Mouse (Mus musculus): Measurements from ENCODE around the gene Cyyr1. TPM values are rescaled to one million over a fixed set of nuclear protein-coding genes. Genes with fewer than 3 reads are reported as not detected.

Gene Cyyr1
- total and polyA plus RNA-seq, 2 experiments: 1.8 to 4.2 TPM

- Histone ChIP-seq H3K4me1 (ENCODE audit: control insufficient read depth, insufficient read depth, low read length) (no peaks in the 10 kb centered on the region; the same call in 1 of the 2 replicates), H3K27ac (replicated peaks; ENCODE audit: insufficient read depth, low read depth, low read length) (no peak overlapping the region), H3K9ac (ENCODE audit: low read depth, low read length) (no peak overlapping the region), H3K4me3 (ENCODE audit: insufficient read depth, low read depth, low read length) (no peak overlapping the region), H3K79me2 (ENCODE audit: control insufficient read depth, insufficient read depth, low read length) (no peaks in the 10 kb centered on the region), H3K27me3 (ENCODE audit: control insufficient read depth, insufficient read depth, low read length) (no peaks in the 10 kb centered on the region), H3K36me3 (ENCODE audit: control insufficient read depth, insufficient read depth, low read length) (no peaks in the 10 kb centered on the region)
- 75% methylated on average over 5 of the region's 5 CpGs for WGBS
- DNase-seq (ENCODE audit: extremely low read depth, low read depth, low spot score): no peak
- TF ChIP-seq POLR2A (IDR thresholded peaks at IDR 0.05; ENCODE audit: extremely low read depth, insufficient read depth, low read length) (no peak), CTCF (IDR thresholded peaks at IDR 0.05; ENCODE audit: low read depth, low read length) (no peak)
Observed at GRCm38 (mm10) chr16:85488105-85488607, 65.0 kb downstream of the Cyyr1 start.

- no peak for TF ChIP-seq POLR2A (IDR thresholded peaks at IDR 0.05; ENCODE audit: extremely low read depth, insufficient read depth, low read length)
- no peak for TF ChIP-seq CTCF (IDR thresholded peaks at IDR 0.05; ENCODE audit: low read depth, low read length)
- no peak for DNase-seq (ENCODE audit: extremely low read depth, low read depth, low spot score)
- Histone ChIP-seq H3K9ac (ENCODE audit: low read depth, low read length) (no peak overlapping the region), H3K4me1 (ENCODE audit: control insufficient read depth, insufficient read depth, low read length) (no peaks in the 10 kb centered on the region; the same call in 1 of the 2 replicates), H3K27me3 (ENCODE audit: control insufficient read depth, insufficient read depth, low read length) (no peaks in the 10 kb centered on the region), H3K27ac (replicated peaks; ENCODE audit: insufficient read depth, low read depth, low read length) (no peak overlapping the region), H3K36me3 (ENCODE audit: control insufficient read depth, insufficient read depth, low read length) (no peaks in the 10 kb centered on the region), H3K79me2 (ENCODE audit: control insufficient read depth, insufficient read depth, low read length) (no peaks in the 10 kb centered on the region), H3K4me3 (ENCODE audit: insufficient read depth, low read depth, low read length) (no peak overlapping the region)
- WGBS: 82% methylated on average over 7 of the region's 7 CpGs
Observed at GRCm38 (mm10) chr16:85487266-85487665, 65.9 kb downstream of the Cyyr1 start.

- 86% methylated on average over 4 of the region's 4 CpGs for WGBS
- Histone ChIP-seq H3K4me3 (ENCODE audit: insufficient read depth, low read depth, low read length) (no peak overlapping the region), H3K27me3 (ENCODE audit: control insufficient read depth, insufficient read depth, low read length) (no peaks in the 10 kb centered on the region), H3K27ac (replicated peaks; ENCODE audit: insufficient read depth, low read depth, low read length) (no peak overlapping the region), H3K9ac (ENCODE audit: low read depth, low read length) (no peak overlapping the region), H3K79me2 (ENCODE audit: control insufficient read depth, insufficient read depth, low read length) (no peaks in the 10 kb centered on the region), H3K4me1 (ENCODE audit: control insufficient read depth, insufficient read depth, low read length) (no peaks in the 10 kb centered on the region; the same call in 1 of the 2 replicates), H3K36me3 (ENCODE audit: control insufficient read depth, insufficient read depth, low read length) (no peaks in the 10 kb centered on the region)
- no peak for DNase-seq (ENCODE audit: extremely low read depth, low read depth, low spot score)
- TF ChIP-seq POLR2A (IDR thresholded peaks at IDR 0.05; ENCODE audit: extremely low read depth, insufficient read depth, low read length): no peak
- TF ChIP-seq CTCF (IDR thresholded peaks at IDR 0.05; ENCODE audit: low read depth, low read length): no peak
Observed at GRCm38 (mm10) chr16:85484557-85484956, 68.6 kb downstream of the Cyyr1 start.

GRCm38 (mm10) chr16:85474552-85475071, 78.6 kb downstream of the Cyyr1 start:
- no peak for DNase-seq (ENCODE audit: extremely low read depth, low read depth, low spot score)
- no peaks in the 10 kb centered on the region for H3K27me3 ChIP-seq (ENCODE audit: control insufficient read depth, insufficient read depth, low read length)
- no peak overlapping the region for H3K27ac ChIP-seq (replicated peaks; ENCODE audit: insufficient read depth, low read depth, low read length)
- 90% methylated on average over 5 of the region's 5 CpGs for WGBS
- TF ChIP-seq POLR2A (IDR thresholded peaks at IDR 0.05; ENCODE audit: extremely low read depth, insufficient read depth, low read length): no peak
- no peak for TF ChIP-seq CTCF (IDR thresholded peaks at IDR 0.05; ENCODE audit: low read depth, low read length)
- H3K79me2 ChIP-seq (ENCODE audit: control insufficient read depth, insufficient read depth, low read length): no peaks in the 10 kb centered on the region
- no peak overlapping the region for H3K4me3 ChIP-seq (ENCODE audit: insufficient read depth, low read depth, low read length)
- no peak overlapping the region for H3K9ac ChIP-seq (ENCODE audit: low read depth, low read length)
- H3K36me3 ChIP-seq (ENCODE audit: control insufficient read depth, insufficient read depth, low read length): no peaks in the 10 kb centered on the region
- no peaks in the 10 kb centered on the region; the same call in 1 of the 2 replicates for H3K4me1 ChIP-seq (ENCODE audit: control insufficient read depth, insufficient read depth, low read length)

GRCm38 (mm10) chr16:85470057-85470456, 83.1 kb downstream of the Cyyr1 start:
- Histone ChIP-seq H3K27me3 (ENCODE audit: control insufficient read depth, insufficient read depth, low read length) (no peaks in the 10 kb centered on the region), H3K27ac (replicated peaks; ENCODE audit: insufficient read depth, low read depth, low read length) (no peak overlapping the region), H3K9ac (ENCODE audit: low read depth, low read length) (no peak overlapping the region), H3K4me3 (ENCODE audit: insufficient read depth, low read depth, low read length) (no peak overlapping the region), H3K79me2 (ENCODE audit: control insufficient read depth, insufficient read depth, low read length) (no peaks in the 10 kb centered on the region), H3K36me3 (ENCODE audit: control insufficient read depth, insufficient read depth, low read length) (no peaks in the 10 kb centered on the region), H3K4me1 (ENCODE audit: control insufficient read depth, insufficient read depth, low read length) (no peaks in the 10 kb centered on the region)
- WGBS: 82% methylated on average over 4 of the region's 4 CpGs
- DNase-seq (ENCODE audit: extremely low read depth, low read depth, low spot score): no peak
- TF ChIP-seq POLR2A (IDR thresholded peaks at IDR 0.05; ENCODE audit: extremely low read depth, insufficient read depth, low read length) (no peak), CTCF (IDR thresholded peaks at IDR 0.05; ENCODE audit: low read depth, low read length) (no peak)

- Histone ChIP-seq H3K36me3 (ENCODE audit: control insufficient read depth, insufficient read depth, low read length) (no peaks in the 10 kb centered on the region), H3K79me2 (ENCODE audit: control insufficient read depth, insufficient read depth, low read length) (no peaks in the 10 kb centered on the region), H3K9ac (ENCODE audit: low read depth, low read length) (no peak overlapping the region), H3K27me3 (ENCODE audit: control insufficient read depth, insufficient read depth, low read length) (no peaks in the 10 kb centered on the region), H3K4me3 (ENCODE audit: insufficient read depth, low read depth, low read length) (no peak overlapping the region), H3K4me1 (ENCODE audit: control insufficient read depth, insufficient read depth, low read length) (no peaks in the 10 kb centered on the region), H3K27ac (replicated peaks; ENCODE audit: insufficient read depth, low read depth, low read length) (no peak overlapping the region)
- no peak for TF ChIP-seq POLR2A (IDR thresholded peaks at IDR 0.05; ENCODE audit: extremely low read depth, insufficient read depth, low read length)
- TF ChIP-seq CTCF (IDR thresholded peaks at IDR 0.05; ENCODE audit: low read depth, low read length): no peak
- WGBS: 65% methylated on average over 1 of the region's 1 CpGs
- DNase-seq (ENCODE audit: extremely low read depth, low read depth, low spot score): no peak
Observed at GRCm38 (mm10) chr16:85455043-85455442, 98.2 kb downstream of the Cyyr1 start.

Data from liver, adult 2 months (tissue).